Mouse (Mus musculus) spleen, embryonic (tissue): ENCODE data around the gene Gm10260.

Experiments used
- CTCF ChIA-PET: fragments of 350-600 bp; sonication (Branson Sonifier 250); formaldehyde crosslinking; loops from one replicate; lab custom pipeline; 2022; lab: Charles Lee

The Gm10260 gene

DNA sequence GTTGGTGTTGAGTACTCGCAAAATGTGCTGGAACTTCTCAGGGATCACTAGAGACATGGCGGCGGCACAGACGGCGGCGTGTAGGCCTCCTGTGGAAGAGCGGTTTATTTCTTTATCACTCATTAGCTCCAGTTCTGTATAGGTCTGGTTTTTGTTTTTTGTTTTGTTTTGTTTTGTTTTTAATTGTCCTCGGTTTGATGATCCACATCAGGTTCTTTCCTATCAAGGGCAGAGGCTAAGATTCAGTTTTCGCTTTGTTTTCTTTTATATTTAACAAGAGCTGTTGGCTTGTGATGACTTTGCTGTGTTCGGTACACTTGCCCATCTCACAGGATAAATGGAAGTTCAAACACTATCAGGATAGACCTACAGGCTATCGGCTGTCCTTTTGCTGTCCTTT lies at the start of gene Gm10260:
TSS of gene Gm10260 (minus strand) at position 101 of the 400 bp plus-strand sequence.
- CTCF ChIA-PET = no interaction called here

DNA sequence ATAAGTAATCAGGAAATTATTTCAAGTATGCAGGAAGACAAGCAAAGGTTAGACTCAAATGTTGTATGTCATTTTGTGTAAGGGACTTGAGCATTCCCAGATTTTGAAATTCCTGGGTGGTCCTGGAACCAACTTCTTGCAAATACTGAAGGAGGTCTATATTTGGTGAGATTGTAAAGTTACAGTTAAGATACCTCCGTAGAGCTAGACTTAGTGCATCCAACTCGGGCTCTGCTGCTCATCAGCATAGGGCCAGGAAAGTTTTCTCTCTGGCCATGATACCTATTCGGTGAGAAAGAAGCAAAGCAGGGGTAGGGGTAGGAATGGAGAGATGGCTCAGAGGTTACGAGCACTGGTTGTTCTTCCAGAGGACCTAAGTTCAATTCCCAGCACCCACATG lies 49.4 kb upstream of the Gm10260 start:
- CTCF ChIA-PET = no interaction called here

DNA sequence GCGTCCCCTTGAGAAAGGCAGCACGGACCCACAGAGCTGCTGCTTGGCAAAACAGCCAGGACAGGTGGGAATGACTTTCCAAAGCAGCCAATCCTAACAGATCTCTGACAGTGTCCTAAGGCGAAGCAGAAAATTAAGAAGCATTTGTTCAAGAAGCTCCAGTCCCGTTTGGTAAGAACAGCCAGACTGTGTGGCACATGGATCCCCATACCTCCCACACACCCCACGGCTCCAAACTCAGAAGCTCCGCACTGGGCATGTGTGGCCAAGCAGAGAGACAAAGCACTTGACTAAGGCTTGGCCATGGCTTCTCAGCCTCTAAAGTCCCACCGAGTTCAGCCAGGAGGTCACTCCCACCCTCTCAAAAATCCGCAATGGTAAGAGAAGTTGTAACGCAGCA lies 45.5 kb upstream of the Gm10260 start:
- CTCF ChIA-PET = no interaction called here

DNA sequence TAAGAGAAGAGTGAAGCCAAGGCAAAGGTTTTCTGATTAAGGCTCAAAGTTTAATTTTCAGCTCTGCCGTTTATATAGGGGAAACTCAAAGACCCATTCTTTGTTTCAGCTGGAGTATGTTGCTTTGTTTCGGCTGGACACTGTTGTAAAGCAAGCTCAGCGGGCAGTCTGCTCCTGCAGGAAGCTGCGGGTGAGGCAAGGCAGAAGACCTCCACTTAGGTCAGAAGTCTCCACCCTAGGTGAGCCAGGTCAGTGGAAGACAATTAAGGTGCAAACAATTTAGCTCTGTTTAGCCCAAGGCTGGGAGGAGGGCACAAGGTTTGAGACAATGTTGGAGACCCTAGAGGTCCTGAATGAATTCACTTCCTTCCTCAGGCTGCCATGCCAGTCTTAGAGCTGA lies 42.0 kb upstream of the Gm10260 start:
- CTCF ChIA-PET = no interaction called here

DNA sequence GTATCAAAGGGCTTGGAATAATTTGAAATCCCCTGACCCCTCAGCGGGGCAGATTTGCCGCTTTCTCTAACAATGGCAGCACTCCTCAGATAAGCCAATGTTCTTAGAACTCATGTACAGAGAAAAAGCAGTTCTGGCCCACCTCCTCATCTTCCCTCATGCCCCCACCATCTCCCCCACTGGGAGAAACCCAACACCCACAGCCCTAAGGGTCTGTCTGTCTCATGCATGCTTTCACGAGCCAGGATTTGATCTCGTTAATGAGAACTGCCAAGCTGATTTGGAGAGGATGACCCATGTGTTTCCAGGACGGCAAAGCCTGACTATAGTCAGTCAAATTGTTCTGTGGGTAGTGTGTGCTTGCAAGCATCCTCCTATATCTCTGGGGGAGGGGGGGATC lies 37.0 kb upstream of the Gm10260 start:
- CTCF ChIA-PET = no interaction called here

DNA sequence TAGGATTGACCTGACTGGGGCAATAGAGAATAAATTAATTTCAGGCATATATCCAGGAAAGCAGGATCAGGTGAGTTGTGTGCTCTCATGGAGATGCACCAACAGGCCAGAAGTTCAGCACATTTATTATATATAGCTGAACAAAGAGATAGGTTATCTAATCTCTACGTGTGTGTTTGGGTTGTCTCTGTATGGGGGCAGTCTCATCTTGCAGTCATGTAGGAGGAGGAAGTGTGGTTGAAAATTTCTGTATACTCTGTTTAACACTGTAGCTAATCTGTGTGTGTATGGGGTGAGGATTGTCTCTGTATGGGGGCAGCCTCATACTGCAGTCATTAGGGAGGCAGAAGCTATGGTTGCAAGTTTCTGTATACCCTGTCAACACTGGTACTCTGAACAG lies 34.3 kb upstream of the Gm10260 start:
- CTCF ChIA-PET = no interaction called here

DNA sequence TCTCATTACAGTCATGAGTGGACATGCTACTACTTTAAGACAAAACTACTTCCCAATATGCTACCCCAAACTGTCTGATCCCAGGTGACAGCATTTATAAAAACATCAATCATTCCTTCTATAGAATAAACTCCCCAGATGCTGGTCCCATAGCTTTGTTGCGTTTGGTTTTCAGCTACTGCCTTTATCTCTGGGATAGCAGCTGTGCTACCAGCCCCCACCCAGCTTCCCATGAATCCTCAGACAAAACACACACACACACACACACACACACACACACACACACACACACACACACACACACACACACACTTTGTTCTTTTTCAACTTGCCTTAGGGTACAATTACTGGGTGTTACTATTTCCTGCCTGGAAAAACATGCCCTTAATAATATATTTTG lies 33.5 kb upstream of the Gm10260 start:
- CTCF ChIA-PET = no interaction called here

DNA sequence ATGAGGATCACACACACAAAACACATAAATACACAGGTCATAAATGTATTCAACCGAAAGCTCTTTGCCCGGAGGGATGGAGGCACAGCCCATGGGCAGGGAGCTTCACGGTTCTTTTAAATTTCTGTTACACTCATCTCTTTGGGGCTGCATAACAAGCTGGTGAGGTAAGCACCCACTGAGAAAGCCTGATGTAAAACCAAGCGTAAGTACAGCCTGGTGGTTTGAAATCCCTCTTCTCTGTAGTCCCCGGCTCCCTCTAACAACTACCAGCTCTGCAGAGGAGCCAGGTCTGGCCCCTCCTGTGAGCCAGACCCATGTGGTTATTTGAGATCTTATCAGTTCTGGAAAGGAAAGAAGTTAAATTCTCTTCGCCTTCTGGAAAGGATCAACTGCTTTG lies 31.2 kb upstream of the Gm10260 start:
- CTCF ChIA-PET = no interaction called here

DNA sequence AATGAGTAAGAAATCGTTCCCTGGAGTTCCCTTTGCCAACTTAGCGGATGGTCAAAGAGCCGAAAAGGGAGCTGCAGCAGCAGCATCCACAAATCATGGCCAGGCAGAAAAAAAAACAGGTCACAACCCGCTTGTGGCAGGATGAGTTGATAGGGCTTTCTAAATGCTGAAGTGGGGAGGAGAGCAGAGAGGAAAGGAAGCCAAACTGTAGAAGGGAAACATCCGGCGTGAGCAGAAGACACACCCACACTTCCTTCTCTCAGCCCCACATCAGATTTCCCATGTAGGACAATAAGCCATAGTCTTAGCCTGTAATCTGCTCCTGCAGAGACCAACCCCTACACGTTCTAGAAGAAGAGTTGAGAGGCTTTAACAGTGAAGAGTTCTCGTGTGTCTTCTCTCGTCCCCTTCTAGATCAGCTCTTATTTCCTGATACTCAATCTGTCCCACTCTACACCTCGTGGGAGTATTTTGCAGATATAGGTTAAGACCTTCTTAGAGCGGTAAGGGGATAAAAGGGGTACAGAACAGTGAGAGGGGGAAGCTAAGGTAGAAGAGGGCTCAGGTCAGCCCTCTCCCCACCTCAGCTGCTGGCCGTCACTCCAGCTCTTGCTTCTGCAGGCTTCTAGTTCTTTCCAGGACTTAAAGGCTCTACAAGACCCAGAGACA lies 29.5 kb upstream of the Gm10260 start:
- CTCF ChIA-PET = no interaction called here

DNA sequence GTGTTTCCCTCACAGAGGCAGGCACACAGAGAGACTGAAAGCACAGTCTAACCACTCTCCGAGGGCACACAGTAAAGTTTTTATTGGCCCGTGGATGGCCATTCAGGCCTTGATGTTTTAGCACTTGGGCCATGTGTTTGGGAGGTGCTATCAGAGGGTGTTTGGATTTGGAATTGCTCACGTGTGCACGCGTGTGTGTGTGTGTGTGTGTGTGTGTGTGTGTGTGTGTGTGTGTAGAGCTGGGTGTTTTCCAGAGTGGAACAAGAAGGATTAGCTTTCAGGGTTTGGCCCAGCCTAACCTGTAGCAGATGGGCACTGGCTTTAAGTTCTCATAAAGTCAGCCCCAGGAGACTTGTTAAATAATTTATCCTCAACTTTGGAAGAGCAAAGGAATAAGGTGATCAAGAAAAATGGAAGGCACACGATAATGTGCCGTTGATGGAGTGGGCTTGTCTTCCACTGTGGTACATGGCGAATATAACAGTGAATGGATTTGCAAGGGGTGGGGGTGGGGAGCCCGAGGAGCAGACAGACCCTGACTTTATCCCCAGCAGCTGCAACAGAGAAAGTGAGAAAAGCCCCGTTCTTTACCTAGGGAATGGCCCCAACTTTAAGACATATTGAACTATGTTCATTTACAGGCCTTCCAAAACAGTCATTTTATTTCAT lies 24.9 kb upstream of the Gm10260 start:
- CTCF ChIA-PET = no interaction called here

DNA sequence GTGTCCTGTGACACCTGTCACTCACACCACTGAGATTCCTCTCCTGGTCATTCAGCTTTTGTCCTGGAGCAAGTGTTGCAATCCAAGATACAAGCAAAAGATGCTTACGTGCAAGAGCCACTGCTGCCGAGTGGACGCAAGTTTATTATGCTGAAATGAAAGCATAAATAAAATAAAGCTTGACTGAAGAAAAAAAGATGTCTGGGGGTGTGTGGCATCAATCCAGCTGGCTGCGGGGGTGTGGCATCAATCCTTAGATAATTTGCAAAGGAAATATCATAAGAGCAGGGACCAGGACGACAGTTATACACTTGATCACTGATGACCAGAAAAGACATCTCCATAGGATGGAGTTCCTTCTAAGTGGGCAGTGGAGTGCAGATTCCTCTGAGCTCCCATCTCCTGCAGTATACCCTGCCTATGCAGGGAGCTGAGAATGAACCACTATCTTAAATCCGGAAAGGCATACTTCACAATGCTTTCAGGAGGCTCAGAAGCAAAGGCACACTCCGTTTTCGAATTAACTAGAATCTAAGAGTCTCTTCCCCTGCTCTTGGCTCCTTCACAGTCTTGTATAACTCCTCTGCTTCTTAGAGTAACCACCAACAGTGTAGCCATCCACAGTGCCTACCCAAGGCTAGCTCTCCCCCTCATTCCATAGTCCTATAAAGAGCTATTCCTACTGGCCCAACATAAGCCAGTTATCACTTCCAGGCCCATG lies 23.2 kb upstream of the Gm10260 start:
- CTCF ChIA-PET = no interaction called here

DNA sequence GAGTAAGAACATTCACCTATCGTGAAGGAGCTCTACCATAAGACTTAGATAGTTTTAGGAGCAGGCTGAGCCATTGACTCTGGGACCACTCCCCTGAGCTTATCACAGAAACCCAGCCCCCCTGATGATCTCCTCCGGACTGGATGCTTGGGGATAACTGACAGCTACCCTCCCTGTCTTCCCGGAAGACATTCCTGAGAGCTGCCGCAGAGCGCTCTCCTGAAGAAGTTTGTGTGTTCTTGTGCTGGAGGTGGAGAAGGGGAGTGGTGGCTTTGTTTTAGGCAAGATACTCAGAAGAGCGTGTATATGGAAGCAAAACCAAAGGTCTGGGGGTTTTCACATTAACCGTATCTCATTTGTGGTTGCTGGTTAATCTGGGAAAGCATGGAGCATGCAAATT lies 21.6 kb upstream of the Gm10260 start:
- CTCF ChIA-PET = no interaction called here

DNA sequence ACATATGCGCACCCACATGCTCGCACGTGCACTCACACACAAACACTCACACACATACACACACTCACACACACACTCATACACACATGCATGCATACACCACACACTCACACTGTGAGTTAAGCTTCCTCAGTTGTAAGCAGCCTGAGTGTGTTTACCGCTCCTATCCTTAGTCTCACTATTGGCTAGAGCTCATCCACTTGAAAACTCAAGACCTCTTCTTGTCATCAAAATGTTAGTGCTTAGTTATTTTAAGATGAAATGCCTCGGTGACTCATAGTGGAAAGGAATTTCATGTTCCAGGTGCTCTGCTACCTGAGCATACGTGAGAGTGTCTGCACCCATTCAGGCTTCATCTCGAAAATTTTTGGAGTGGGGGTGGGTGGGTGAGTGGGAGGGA lies 21.2 kb upstream of the Gm10260 start:
- CTCF ChIA-PET = no interaction called here

DNA sequence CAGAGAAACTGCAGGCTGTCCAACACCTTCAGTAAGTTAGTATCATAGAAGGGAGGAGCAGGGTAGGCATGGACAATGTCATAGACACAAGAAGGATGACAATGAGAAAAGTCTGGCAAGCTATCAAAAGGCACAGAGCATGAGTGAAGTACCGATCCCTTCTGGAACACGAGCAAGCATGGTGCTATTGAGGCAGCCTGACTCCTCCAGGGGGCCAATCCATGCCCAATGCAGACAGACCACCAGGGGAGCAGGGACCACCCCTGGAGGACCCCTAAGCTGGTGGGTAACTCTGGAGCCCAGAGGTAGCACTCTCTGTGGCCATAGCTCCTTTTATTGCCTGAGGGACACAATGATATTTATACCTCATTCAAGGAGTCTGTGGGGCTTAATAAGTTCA lies 20.1 kb upstream of the Gm10260 start:
- CTCF ChIA-PET = no interaction called here

DNA sequence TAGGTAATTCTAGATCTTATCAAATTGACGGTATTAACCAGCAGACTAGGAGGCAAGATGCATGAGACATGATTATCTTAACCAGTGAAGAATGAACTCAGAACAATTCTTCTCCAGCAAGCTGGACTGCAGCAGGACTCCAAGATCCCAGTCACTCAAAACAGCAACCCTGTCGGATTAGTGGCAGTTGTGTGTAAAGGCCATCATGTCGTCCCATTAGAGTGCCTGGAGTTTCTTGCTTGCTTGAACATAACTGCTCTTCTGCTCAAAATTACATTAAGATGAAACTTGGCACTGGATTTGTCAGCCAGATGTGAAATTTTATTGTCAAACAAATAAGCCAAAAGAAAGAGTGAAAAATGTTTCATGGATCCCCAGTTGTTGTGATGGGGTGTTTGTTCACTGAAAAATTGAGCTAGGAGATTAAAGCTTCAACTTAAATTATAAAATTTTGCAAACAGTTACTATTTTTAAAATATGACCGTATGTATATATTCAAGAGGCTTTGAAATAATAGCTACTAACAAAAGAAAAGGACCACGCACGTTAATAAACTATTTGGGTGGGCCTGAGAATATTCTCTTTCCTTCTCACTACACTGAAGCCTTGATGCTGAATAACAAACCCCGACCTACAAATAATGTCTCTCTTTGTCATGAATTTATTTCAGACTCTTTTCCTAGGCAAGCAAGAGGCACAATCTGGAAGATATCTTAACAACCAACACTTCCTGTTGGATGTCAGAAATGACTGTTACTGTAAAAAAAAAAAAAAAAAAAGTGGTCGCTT lies 19.4 kb upstream of the Gm10260 start:
- CTCF ChIA-PET = no interaction called here

DNA sequence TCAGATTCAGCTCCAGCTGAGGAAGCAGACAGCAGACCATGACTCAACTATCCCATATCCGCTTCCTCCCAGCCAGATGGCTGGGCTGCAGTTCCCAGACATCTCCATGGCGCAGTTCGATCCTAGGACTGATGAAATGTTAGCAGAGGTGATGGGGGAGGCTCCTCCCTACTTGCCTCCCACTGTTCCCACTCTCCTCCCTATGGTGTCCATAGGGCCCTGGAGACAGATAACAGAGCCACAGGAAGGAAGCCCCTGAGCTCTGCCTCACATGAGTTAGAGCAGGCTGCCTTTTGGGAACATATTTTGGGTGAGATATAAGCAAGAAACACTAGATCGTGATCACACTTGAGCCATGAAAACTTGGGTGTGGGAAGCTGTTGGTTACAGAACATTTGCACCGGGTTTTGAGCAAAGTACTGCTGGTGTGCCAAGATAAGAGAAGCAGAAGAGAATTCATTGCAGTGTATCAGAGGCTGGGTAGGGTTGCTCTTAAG lies 18.3 kb upstream of the Gm10260 start:
- CTCF ChIA-PET = no interaction called here

DNA sequence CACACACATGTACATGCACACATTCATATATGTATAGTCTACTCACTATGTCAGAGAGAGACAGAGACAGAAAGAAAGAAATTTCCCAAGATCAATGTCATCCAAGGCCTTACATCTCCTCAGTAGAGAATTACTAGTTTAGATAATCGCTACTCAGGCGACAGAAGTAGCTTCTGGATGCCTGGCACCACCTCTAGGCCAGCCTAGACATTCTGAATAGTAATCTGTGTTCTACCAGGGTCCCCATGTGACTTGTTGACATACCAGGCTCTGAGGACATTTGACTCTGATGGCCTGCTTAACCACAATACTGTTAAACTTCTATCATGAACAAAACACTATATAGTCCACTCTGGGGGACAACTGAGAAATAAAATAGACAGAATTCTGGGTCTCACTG lies 17.2 kb upstream of the Gm10260 start:
- CTCF ChIA-PET = no interaction called here

DNA sequence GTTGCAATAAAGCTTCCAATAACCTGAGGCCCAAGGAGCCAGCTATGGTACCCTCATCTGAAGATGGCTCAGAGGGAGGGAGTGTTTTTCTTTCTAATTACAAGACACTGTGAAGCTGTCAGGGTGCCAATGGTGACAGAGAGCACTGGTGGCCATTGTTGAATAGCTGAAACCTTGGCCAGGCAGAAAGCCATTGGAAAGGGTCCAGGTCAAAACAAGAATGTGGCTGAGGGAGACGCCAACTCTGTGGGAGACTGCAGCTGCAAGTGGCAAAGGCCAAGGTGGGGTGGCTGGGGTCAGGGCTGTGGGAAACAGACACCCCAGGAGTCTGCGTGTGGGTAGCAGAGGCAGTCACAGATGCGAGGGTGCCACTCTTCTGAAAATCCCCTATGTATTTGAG lies 16.3 kb upstream of the Gm10260 start:
- CTCF ChIA-PET = no interaction called here

DNA sequence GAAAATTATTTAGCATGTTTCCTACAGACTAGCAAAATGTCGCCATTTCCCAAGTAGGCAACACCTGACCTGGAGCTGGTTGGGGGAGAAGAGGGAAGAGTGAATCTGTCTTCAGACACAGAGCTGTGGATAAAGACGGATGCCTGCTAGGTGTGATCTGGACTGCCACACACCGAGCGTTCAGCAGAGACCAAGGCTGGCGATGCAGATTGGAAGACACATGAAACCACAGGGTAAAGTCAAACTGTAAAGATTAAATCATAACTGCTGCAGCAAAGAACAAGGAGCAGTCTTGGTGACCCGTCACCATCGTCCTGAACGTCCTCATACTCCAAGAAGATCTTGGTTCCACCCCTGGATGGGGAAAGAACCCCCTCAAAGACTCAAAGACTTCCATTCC lies 15.5 kb upstream of the Gm10260 start:
- CTCF ChIA-PET = no interaction called here

DNA sequence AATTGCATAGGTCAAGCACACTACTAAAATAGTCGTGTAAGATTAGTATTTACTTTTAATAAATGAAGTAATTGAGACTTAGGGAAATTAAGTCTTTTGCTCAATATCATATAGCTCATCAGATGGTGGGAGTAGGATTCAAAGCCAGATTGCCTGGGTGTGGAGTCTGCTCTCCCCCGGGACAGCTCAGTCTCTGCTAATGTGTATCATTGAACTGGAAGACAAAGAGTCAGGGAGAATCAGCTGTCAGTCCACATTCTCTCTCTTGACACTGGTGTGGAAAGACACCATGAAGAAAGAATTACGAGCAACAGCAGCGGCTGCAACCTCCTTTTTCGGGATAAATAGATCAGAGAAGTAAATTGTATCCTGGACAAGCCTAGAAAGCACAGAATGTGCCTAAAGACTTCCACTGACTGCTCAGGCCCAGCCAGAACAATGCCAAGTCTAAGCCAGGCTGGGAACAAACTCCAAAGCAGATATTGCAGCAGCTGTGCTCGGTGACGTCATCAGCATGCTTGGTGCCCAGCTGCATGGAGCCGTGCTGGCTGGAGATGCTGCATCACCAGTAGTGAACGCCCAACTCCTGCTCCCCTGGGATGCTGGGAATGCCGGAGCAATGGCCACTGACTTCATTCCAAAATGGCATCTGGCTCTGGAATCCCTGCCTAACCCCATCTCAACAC lies 14.5 kb upstream of the Gm10260 start:
- CTCF ChIA-PET = no interaction called here

DNA sequence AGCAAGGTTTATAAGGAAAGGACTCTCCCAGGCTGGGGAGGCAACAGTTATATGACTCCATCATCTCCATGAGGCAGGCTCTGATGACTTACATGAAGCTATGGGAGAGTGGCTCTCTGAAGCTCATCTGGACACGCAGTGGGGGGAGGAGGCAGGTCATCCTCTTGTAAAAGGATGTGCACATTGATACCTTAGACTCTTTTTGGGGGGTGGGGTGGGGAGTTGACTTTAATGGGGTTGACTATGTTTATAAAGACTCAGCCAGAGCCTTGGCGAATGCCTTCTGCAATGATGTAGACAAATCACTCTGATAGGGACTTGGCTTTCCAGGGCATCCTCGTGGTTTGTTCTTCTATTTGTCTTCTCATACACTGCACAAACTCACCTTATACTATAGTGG lies 8.8 kb upstream of the Gm10260 start:
- CTCF ChIA-PET = no interaction called here

DNA sequence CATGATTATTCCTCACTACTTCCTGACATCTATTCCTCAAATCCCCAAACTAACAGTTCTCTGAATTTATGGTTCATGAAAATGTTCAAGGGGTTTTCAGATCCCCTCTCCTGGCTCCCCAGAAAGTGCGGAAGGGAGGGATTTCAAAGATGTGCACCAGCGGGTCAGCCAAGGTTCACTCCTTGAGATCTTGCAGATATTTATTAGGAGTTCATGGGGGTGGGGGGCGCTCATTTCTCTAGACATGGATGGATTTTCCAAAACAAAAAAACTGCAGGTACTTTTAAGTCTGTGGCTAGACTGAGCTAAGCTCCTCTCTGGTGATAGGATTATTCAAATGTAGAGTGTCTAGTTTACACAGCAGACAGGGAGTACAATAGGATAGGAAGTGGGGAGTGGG lies 8.4 kb upstream of the Gm10260 start:
- CTCF ChIA-PET = no interaction called here
